Mouse (Mus musculus) hematopoietic stem cell, adult 5-6 weeks (primary cell): ENCODE data around the gene Igfbp2. TPM values are rescaled to one million over a fixed set of nuclear protein-coding genes. Genes with fewer than 3 reads are reported as not detected.

Source experiments
- ATAC-seq, 2 experiments: fragments of 125-278 bp in 1 of 2; replicated peaks in 1 of 2; 2 replicates each; pipeline ENCODE4 v1.8.0; 2016 to 2017; ENCODE audit warnings: inconsistent platforms in 2 of 2, mild to moderate bottlenecking in 2 of 2, moderate number of reproducible peaks in 2 of 2, low read depth in 1 of 2, moderate TSS enrichment in 1 of 2; ENCODE audit not compliant: low FRiP score in 2 of 2, poor library complexity in 2 of 2, severe bottlenecking in 2 of 2, insufficient read depth in 1 of 2, low TSS enrichment in 1 of 2
- total RNA-seq: library from RNA; stranded (forward); fragments of 172-1452, 232-1000 nt; gene quantifications from 2 replicates; pipeline ENCODE4 v1.2.3, GENCODE M21; 2017

Igfbp2 gene
- total RNA-seq, 1 experiment from 2014 or later: not detected

GRCm38 (mm10) chr1:72839791-72840190 is 15.5 kb downstream of the Igfbp2 start:
- ATAC-seq: no peak

GRCm38 (mm10) chr1:72842666-72843459 is 18.6 kb downstream of the Igfbp2 start:
- ATAC-seq: no peak

- no peak; a peak in 1 of 4 replicates for ATAC-seq
Measured at GRCm38 (mm10) chr1:72844675-72845074, 20.4 kb downstream of the Igfbp2 start.

GRCm38 (mm10) chr1:72847849-72848380 is 23.6 kb downstream of the Igfbp2 start:
- no peak for ATAC-seq

GRCm38 (mm10) chr1:72849037-72849436 is 24.7 kb downstream of the Igfbp2 start:
- no peak for ATAC-seq

GRCm38 (mm10) chr1:72853759-72854158 is 29.5 kb downstream of the Igfbp2 start:
- no peak for ATAC-seq

- ATAC-seq: peak; percentile 55 to 74; a peak in 3 of 4 replicates
Measured at GRCm38 (mm10) chr1:72854337-72855237, 30.3 kb downstream of the Igfbp2 start.

GRCm38 (mm10) chr1:72855729-72856128 is 31.4 kb downstream of the Igfbp2 start:
- ATAC-seq: no peak

- no peak for ATAC-seq
Measured at GRCm38 (mm10) chr1:72856209-72856909, 32.1 kb downstream of the Igfbp2 start.

GRCm38 (mm10) chr1:72857142-72857541 is 32.8 kb downstream of the Igfbp2 start:
- ATAC-seq: no peak

- ATAC-seq: no peak
Measured at GRCm38 (mm10) chr1:72857631-72858030, 33.3 kb downstream of the Igfbp2 start.

GRCm38 (mm10) chr1:72858286-72858685 is 34.0 kb downstream of the Igfbp2 start:
- no peak for ATAC-seq

GRCm38 (mm10) chr1:72858874-72859273 is 34.6 kb downstream of the Igfbp2 start:
- no peak for ATAC-seq

- ATAC-seq: no peak
Measured at GRCm38 (mm10) chr1:72859963-72860362, 35.7 kb downstream of the Igfbp2 start.

GRCm38 (mm10) chr1:72860502-72860901 is 36.2 kb downstream of the Igfbp2 start:
- no peak for ATAC-seq

GRCm38 (mm10) chr1:72861702-72862101 is 37.4 kb downstream of the Igfbp2 start:
- ATAC-seq: no peak

GRCm38 (mm10) chr1:72862248-72862647 is 37.9 kb downstream of the Igfbp2 start:
- no peak for ATAC-seq
